Mouse (Mus musculus) small intestine, adult 10 weeks (tissue): Measurements from ENCODE around the gene Ostm1. TPM values are rescaled to one million over a fixed set of nuclear protein-coding genes. Genes with fewer than 3 reads are reported as not detected.

Source experiments
- polyA plus RNA-seq: library from polyadenylated mRNA; stranded (reverse); fragments of 350-450 nt; fragmentation: Illumina TruSeq; extraction: RNeasy Lipid Tissue Mini Kit (QIAGEN cat#74804); gene quantifications from one replicate; pipeline ENCODE4 v1.2.3, GENCODE M21; 2014; ENCODE audit warnings: low replicate concordance

The Ostm1 gene
- 37.5 TPM for polyA plus RNA-seq

DNA sequence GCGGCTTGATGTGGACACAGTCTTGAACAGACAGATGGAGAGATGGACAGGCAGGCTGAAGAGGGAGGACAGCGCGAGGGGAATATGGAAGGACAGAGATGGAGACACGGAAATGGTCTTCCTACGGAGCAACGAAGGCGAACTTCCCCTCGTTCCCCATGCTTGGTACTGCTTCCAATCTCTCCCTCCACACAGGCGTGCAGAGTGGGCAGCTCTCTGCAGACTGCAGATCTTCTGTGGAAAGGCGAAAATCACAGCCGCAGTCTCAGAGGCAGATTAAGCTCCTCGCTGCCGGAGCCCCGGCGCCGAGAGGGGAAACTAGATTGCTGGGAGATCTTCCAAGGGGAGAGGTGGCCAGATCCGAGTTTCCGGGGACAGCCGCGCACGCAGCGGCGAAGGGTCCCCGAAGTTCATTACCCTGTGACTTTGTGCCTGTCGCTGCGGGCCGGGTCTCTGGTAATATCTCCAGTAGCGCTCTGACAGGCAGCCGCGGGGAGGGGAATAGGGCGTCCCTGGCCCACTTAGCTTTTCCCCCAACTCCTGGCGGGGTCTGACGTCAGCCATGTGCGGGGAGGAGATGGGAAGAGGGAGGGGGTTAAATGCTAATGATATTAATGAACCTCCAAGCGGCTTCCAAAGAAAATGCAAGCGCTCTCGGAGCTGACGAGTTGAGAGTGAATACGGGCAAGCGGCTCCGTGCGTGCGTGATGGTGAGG lies at the start of gene Ostm1, which contains the start of gene Nr2e1:
TSS of gene Ostm1 (plus strand) at position 666 of the 716 bp plus-strand sequence.
TSS of gene Nr2e1 (minus strand) at position 476 of the 716 bp plus-strand sequence.

Other genes with a start within 250 kb of the Ostm1 start
- gene Afg1l, start 105.3 kb upstream of the Ostm1 start, polyA plus RNA-seq: 9.6 TPM
- gene Snx3, start 81.8 kb upstream of the Ostm1 start, polyA plus RNA-seq: 165 TPM
- gene Nr2e1, start 190 bp upstream of the Ostm1 start, polyA plus RNA-seq: not detected
- gene Sec63, start 177.7 kb downstream of the Ostm1 start, polyA plus RNA-seq: 116 TPM